Mouse (Mus musculus) midbrain, embryonic 15.5 days (tissue): Measurements from ENCODE around the gene Nfatc2. TPM values are rescaled to one million over a fixed set of nuclear protein-coding genes. Genes with fewer than 3 reads are reported as not detected.

Experiments used
- ATAC-seq: fragments of 200-750 bp; cut with Nextera tagmentation; replicated peaks from 2 replicates; pipeline ENCODE4 v1.8.0; 2017; ENCODE audit warnings: moderate TSS enrichment
- H3K27ac ChIP-seq: fragments of 300-500 bp; sonication (generic); 2 replicates; pipeline ENCODE4 v1.5.1; 2015; ENCODE audit warnings: mild to moderate bottlenecking, inconsistent platforms
- H3K27me3 ChIP-seq: fragments of 300-500 bp; sonication (generic); replicated peaks from 2 replicates; pipeline ENCODE4 v1.6.1; 2015; ENCODE audit warnings: inconsistent platforms
- H3K36me3 ChIP-seq: fragments of 300-500 bp; sonication (generic); replicated peaks from 2 replicates; pipeline ENCODE4 v1.6.1; 2015; ENCODE audit warnings: inconsistent platforms
- H3K4me1 ChIP-seq: fragments of 300-500 bp; sonication (generic); 2 replicates; pipeline ENCODE4 v1.6.1; 2015; ENCODE audit warnings: inconsistent platforms
- H3K4me2 ChIP-seq: fragments of 300-500 bp; sonication (generic); 2 replicates; pipeline ENCODE4 v1.6.1; 2015; ENCODE audit warnings: inconsistent platforms, mild to moderate bottlenecking, moderate library complexity
- H3K4me3 ChIP-seq: fragments of 300-500 bp; sonication (generic); 2 replicates; pipeline ENCODE4 v1.5.1; 2015; ENCODE audit warnings: mild to moderate bottlenecking, inconsistent platforms
- H3K9ac ChIP-seq: fragments of 300-500 bp; sonication (generic); 2 replicates; pipeline ENCODE4 v1.6.1; 2015; ENCODE audit warnings: mild to moderate bottlenecking, inconsistent platforms
- H3K9me3 ChIP-seq: fragments of 300-500 bp; sonication (generic); 2 replicates; pipeline ENCODE4 v1.6.1; 2016; ENCODE audit warnings: inconsistent platforms
- WGBS: fragments of 180-500 bp; shearing (Covaris S2); methylation state at CpG from one replicate; pipeline ENCODE4 v1.1.7; 2015; ENCODE audit warnings: mixed read lengths; 5-methylcytosine and 5-hydroxymethylcytosine counted together
- polyA plus RNA-seq: library from polyadenylated mRNA; unstranded; fragments of >200 nt; fragmentation: Nextera tagmentation; extraction: Ambion mirVana; gene quantifications from 2 replicates; pipeline ENCODE4 v1.2.1, GENCODE M21; 2015

The Nfatc2 gene
- polyA plus RNA-seq, 1 experiment from 2014 or later: 3.8 TPM

- Histone ChIP-seq H3K4me3 (no peak overlapping the region), H3K4me1 (no peaks in the 10 kb centered on the region), H3K27me3 (no peaks in the 10 kb centered on the region), H3K9me3 (no peaks in the 10 kb centered on the region), H3K27ac (no peak overlapping the region), H3K4me2 (no peak overlapping the region), H3K36me3 (no peaks in the 10 kb centered on the region), H3K9ac (no peak overlapping the region)
- no peak for ATAC-seq
- 91% methylated on average over 7 of the region's 7 CpGs for WGBS
Measured at GRCm38 (mm10) chr2:168491791-168492190, 109.7 kb downstream of the Nfatc2 start.

GRCm38 (mm10) chr2:168489953-168490352 lies 111.5 kb downstream of the Nfatc2 start:
- 90% methylated on average over 13 of the region's 13 CpGs for WGBS
- ATAC-seq: no peak

GRCm38 (mm10) chr2:168488158-168488925 lies 113.1 kb downstream of the Nfatc2 start:
- Histone ChIP-seq H3K4me1 (no peaks in the 10 kb centered on the region), H3K27ac (no peak overlapping the region), H3K9me3 (no peaks in the 10 kb centered on the region), H3K9ac (no peak overlapping the region), H3K27me3 (no peaks in the 10 kb centered on the region), H3K4me2 (no peak overlapping the region), H3K36me3 (no peaks in the 10 kb centered on the region), H3K4me3 (no peak overlapping the region)
- ATAC-seq: no peak
- 85% methylated on average over 11 of the region's 11 CpGs for WGBS

More at GRCm38 (mm10) chr2:168489953-168490352, 111.5 kb downstream of the Nfatc2 start:
- Histone ChIP-seq H3K4me1 (no peaks in the 10 kb centered on the region), H3K4me3 (no peak overlapping the region), H3K36me3 (no peaks in the 10 kb centered on the region), H3K27ac (no peak overlapping the region), H3K9me3 (no peaks in the 10 kb centered on the region), H3K27me3 (no peaks in the 10 kb centered on the region), H3K9ac (no peak overlapping the region), H3K4me2 (no peak overlapping the region)

- no peaks in the 10 kb centered on the region for H3K36me3 ChIP-seq
- H3K9ac ChIP-seq: no peak overlapping the region
- H3K4me1 ChIP-seq: no peaks in the 10 kb centered on the region
- no peak overlapping the region for H3K4me3 ChIP-seq
- no peak overlapping the region for H3K4me2 ChIP-seq
- no peak for ATAC-seq
- no peak overlapping the region for H3K27ac ChIP-seq
- no peaks in the 10 kb centered on the region for H3K9me3 ChIP-seq
- no peaks in the 10 kb centered on the region for H3K27me3 ChIP-seq
- WGBS: 90% methylated on average over 14 of the region's 14 CpGs
Measured at GRCm38 (mm10) chr2:168481121-168481520, 120.3 kb downstream of the Nfatc2 start.

- no peaks in the 10 kb centered on the region for H3K27me3 ChIP-seq
- H3K27ac ChIP-seq: no peak overlapping the region
- no peak overlapping the region for H3K4me3 ChIP-seq
- H3K9me3 ChIP-seq: no peaks in the 10 kb centered on the region
- no peak overlapping the region for H3K4me2 ChIP-seq
- no peak overlapping the region for H3K9ac ChIP-seq
- H3K36me3 ChIP-seq: no peaks in the 10 kb centered on the region
- WGBS: 76% methylated on average over 6 of the region's 6 CpGs
- H3K4me1 ChIP-seq: no peaks in the 10 kb centered on the region
- no peak for ATAC-seq
Measured at GRCm38 (mm10) chr2:168480692-168481091, 120.8 kb downstream of the Nfatc2 start.

GRCm38 (mm10) chr2:168479930-168480329 lies 121.5 kb downstream of the Nfatc2 start:
- 75% methylated on average over 15 of the region's 15 CpGs for WGBS
- ATAC-seq: no peak

GRCm38 (mm10) chr2:168478431-168478830 lies 123.0 kb downstream of the Nfatc2 start:
- Histone ChIP-seq H3K4me2 (no peak overlapping the region), H3K4me3 (no peak overlapping the region), H3K36me3 (no peaks in the 10 kb centered on the region), H3K4me1 (peaks cover under 1% of the 10 kb centered on the region; the same call in 1 of the 2 replicates), H3K27me3 (no peaks in the 10 kb centered on the region), H3K9me3 (no peaks in the 10 kb centered on the region), H3K27ac (no peak overlapping the region), H3K9ac (no peak overlapping the region)
- no peak for ATAC-seq
- WGBS: 69% methylated on average over 7 of the region's 7 CpGs

More at GRCm38 (mm10) chr2:168479930-168480329, 121.5 kb downstream of the Nfatc2 start:
- Histone ChIP-seq H3K27ac (no peak overlapping the region), H3K4me3 (no peak overlapping the region), H3K4me1 (no peaks in the 10 kb centered on the region), H3K9me3 (no peaks in the 10 kb centered on the region), H3K27me3 (no peaks in the 10 kb centered on the region), H3K9ac (no peak overlapping the region), H3K36me3 (no peaks in the 10 kb centered on the region), H3K4me2 (no peak overlapping the region)

- no peaks in the 10 kb centered on the region for H3K36me3 ChIP-seq
- no peak overlapping the region for H3K27ac ChIP-seq
- no peak overlapping the region for H3K4me2 ChIP-seq
- H3K9me3 ChIP-seq: no peaks in the 10 kb centered on the region
- peaks cover 8% of the 10 kb centered on the region for H3K4me1 ChIP-seq
- WGBS: 63% methylated on average over 9 of the region's 9 CpGs
- H3K4me3 ChIP-seq: no peak overlapping the region
- ATAC-seq: no peak
- H3K27me3 ChIP-seq: no peaks in the 10 kb centered on the region
- H3K9ac ChIP-seq: no peak overlapping the region
Measured at GRCm38 (mm10) chr2:168473496-168473895, 128.0 kb downstream of the Nfatc2 start.

GRCm38 (mm10) chr2:168472899-168473298 lies 128.6 kb downstream of the Nfatc2 start:
- 7% methylated on average over 16 of the region's 16 CpGs for WGBS
- Histone ChIP-seq H3K9me3 (no peaks in the 10 kb centered on the region), H3K9ac (peak overlapping the region; percentile 23; the same call in 1 of the 2 replicates), H3K27me3 (no peaks in the 10 kb centered on the region), H3K4me1 (peaks cover 8% of the 10 kb centered on the region), H3K36me3 (no peaks in the 10 kb centered on the region), H3K4me3 (peak overlapping the region; percentile 21; the same call in 1 of the 2 replicates), H3K27ac (no peak overlapping the region), H3K4me2 (peak overlapping the region; percentile 44)
- ATAC-seq: 0 out of 2 replicates have a peak, but pooled peaks have one; percentile 17

GRCm38 (mm10) chr2:168469032-168469431 lies 132.4 kb downstream of the Nfatc2 start:
- Histone ChIP-seq H3K27ac (no peak overlapping the region), H3K4me3 (no peak overlapping the region), H3K9me3 (no peaks in the 10 kb centered on the region), H3K4me1 (peaks cover 8% of the 10 kb centered on the region), H3K4me2 (no peak overlapping the region), H3K27me3 (no peaks in the 10 kb centered on the region), H3K36me3 (no peaks in the 10 kb centered on the region), H3K9ac (no peak overlapping the region)
- ATAC-seq: no peak
- WGBS: 14% methylated on average over 4 of the region's 4 CpGs

- Histone ChIP-seq H3K4me2 (no peak overlapping the region), H3K36me3 (no peaks in the 10 kb centered on the region), H3K4me1 (no peaks in the 10 kb centered on the region), H3K4me3 (no peak overlapping the region), H3K9ac (no peak overlapping the region), H3K27me3 (no peaks in the 10 kb centered on the region), H3K27ac (no peak overlapping the region), H3K9me3 (no peaks in the 10 kb centered on the region)
- ATAC-seq: no peak
- 82% methylated on average over 5 of the region's 5 CpGs for WGBS
Measured at GRCm38 (mm10) chr2:168467166-168467565, 134.3 kb downstream of the Nfatc2 start.

- H3K4me3 ChIP-seq: no peak overlapping the region
- no peaks in the 10 kb centered on the region for H3K9me3 ChIP-seq
- H3K9ac ChIP-seq: no peak overlapping the region
- H3K27me3 ChIP-seq: no peaks in the 10 kb centered on the region
- no peak for ATAC-seq
- H3K4me1 ChIP-seq: no peaks in the 10 kb centered on the region
- no peak overlapping the region for H3K4me2 ChIP-seq
- 53% methylated on average over 9 of the region's 9 CpGs for WGBS
- no peaks in the 10 kb centered on the region for H3K36me3 ChIP-seq
- no peak overlapping the region for H3K27ac ChIP-seq
Measured at GRCm38 (mm10) chr2:168466066-168466465, 135.4 kb downstream of the Nfatc2 start.

GRCm38 (mm10) chr2:168465646-168466045 lies 135.8 kb downstream of the Nfatc2 start:
- no peaks in the 10 kb centered on the region for H3K36me3 ChIP-seq
- no peak for ATAC-seq
- no peak overlapping the region for H3K9ac ChIP-seq
- no peaks in the 10 kb centered on the region for H3K27me3 ChIP-seq
- H3K4me2 ChIP-seq: no peak overlapping the region
- no peaks in the 10 kb centered on the region for H3K4me1 ChIP-seq
- H3K4me3 ChIP-seq: no peak overlapping the region
- no peak overlapping the region for H3K27ac ChIP-seq
- 76% methylated on average over 5 of the region's 5 CpGs for WGBS
- H3K9me3 ChIP-seq: no peaks in the 10 kb centered on the region
